Mouse (Mus musculus) lung, postnatal 0 days (tissue): ENCODE measurements around the gene Ltbp1. TPM values are rescaled to one million over a fixed set of nuclear protein-coding genes. Genes with fewer than 3 reads are reported as not detected.

Experiments
- ATAC-seq: fragments of 200-750 bp; cut with Nextera tagmentation; 2 replicates; pipeline ENCODE4 v1.8.0; 2017; ENCODE audit warnings: moderate library complexity
- DNase-seq: peaks from one replicate; pipeline ENCODE4 v3.0.0-alpha.2; 2016; ENCODE audit warnings: low spot score
- H3K27ac ChIP-seq: fragments of 300-500 bp; sonication (generic); 2 replicates; pipeline ENCODE4 v1.5.1; 2014; ENCODE audit warnings: antibody characterized with exemption, mild to moderate bottlenecking, low read length, mixed read lengths
- H3K27me3 ChIP-seq: fragments of 300-500 bp; sonication (generic); replicated peaks from 2 replicates; pipeline ENCODE4 v1.6.1; 2014; ENCODE audit warnings: low read length, mixed read lengths; ENCODE audit not compliant: insufficient read depth
- H3K36me3 ChIP-seq: fragments of 300-500 bp; sonication (generic); 2 replicates; pipeline ENCODE4 v1.6.1; 2014; ENCODE audit warnings: low read length, mixed read lengths; ENCODE audit not compliant: insufficient read depth
- H3K4me1 ChIP-seq: fragments of 300-500 bp; sonication (generic); 2 replicates; pipeline ENCODE4 v1.6.1; 2014; ENCODE audit warnings: antibody characterized with exemption, low read depth, low read length, mixed read lengths; ENCODE audit not compliant: insufficient read depth
- H3K4me2 ChIP-seq: fragments of 300-500 bp; sonication (generic); replicated peaks from 2 replicates; pipeline ENCODE4 v1.6.1; 2014; ENCODE audit warnings: low read depth, mild to moderate bottlenecking, low read length, moderate library complexity, mixed read lengths
- H3K4me3 ChIP-seq: fragments of 300-500 bp; sonication (generic); 2 replicates; pipeline ENCODE4 v1.5.1; 2014; ENCODE audit warnings: low read depth, low read length
- H3K9ac ChIP-seq: fragments of 300-500 bp; sonication (generic); replicated peaks from 2 replicates; pipeline ENCODE4 v1.6.1; 2014; ENCODE audit warnings: low read depth, mild to moderate bottlenecking
- H3K9me3 ChIP-seq: fragments of 300-500 bp; sonication (generic); 2 replicates; pipeline ENCODE4 v1.6.1; 2016; ENCODE audit warnings: low read length, mixed read lengths
- CTCF ChIP-seq: IDR thresholded peaks from 2 replicates; pipeline ENCODE4 v1.5.1; 2016; ENCODE audit warnings: antibody characterized with exemption, mild to moderate bottlenecking
- EP300 ChIP-seq: IDR thresholded peaks from 2 replicates; pipeline ENCODE4 v1.6.1; 2016; ENCODE audit warnings: antibody characterized with exemption, mild to moderate bottlenecking, control low read depth
- WGBS: fragments of 180-500 bp; shearing (Covaris S2); extraction: QIAGEN DNeasy Blood & Tissue Kit; methylation state at CpG from one replicate; pipeline ENCODE4 v1.1.7; 2014; 5-methylcytosine and 5-hydroxymethylcytosine counted together
- polyA plus RNA-seq: library from polyadenylated mRNA; unstranded; fragments of >200 nt; fragmentation: Nextera tagmentation; extraction: Ambion mirVana; gene quantifications from 2 replicates; pipeline ENCODE4 v1.2.1, GENCODE M21; 2015

Gene Ltbp1
- polyA plus RNA-seq, 1 experiment from 2014 or later: 27.1 TPM

GRCm38 (mm10) chr17:75143927-75144326 is 138.6 kb downstream of the Ltbp1 start:
- TF ChIP-seq EP300 (no peak), CTCF (no peak)
- Histone ChIP-seq H3K4me1 (no peaks in the 10 kb centered on the region), H3K9ac (no peak overlapping the region), H3K36me3 (no peaks in the 10 kb centered on the region), H3K9me3 (no peaks in the 10 kb centered on the region), H3K4me3 (no peak overlapping the region), H3K27me3 (no peaks in the 10 kb centered on the region), H3K4me2 (no peak overlapping the region), H3K27ac (no peak overlapping the region)
- DNase-seq (no peak), ATAC-seq (no peak)
- WGBS: 58% methylated on average over 6 of the region's 6 CpGs

- ATAC-seq: peak; percentile 54
- H3K27ac ChIP-seq: no peak overlapping the region
- peak; percentile 60 for DNase-seq
- no peaks in the 10 kb centered on the region for H3K9me3 ChIP-seq
- TF ChIP-seq EP300: peak; percentile 62; the same call in 1 of the 2 replicates
- no peak for TF ChIP-seq CTCF
- no peaks in the 10 kb centered on the region for H3K27me3 ChIP-seq
- H3K36me3 ChIP-seq: no peaks in the 10 kb centered on the region
- no peak overlapping the region for H3K9ac ChIP-seq
- no peak overlapping the region for H3K4me2 ChIP-seq
- no peaks in the 10 kb centered on the region for H3K4me1 ChIP-seq
- H3K4me3 ChIP-seq: no peak overlapping the region
- 57% methylated on average over 4 of the region's 4 CpGs for WGBS
These were observed 141.8 kb downstream of the Ltbp1 start for GRCm38 (mm10) chr17:75147218-75147617.

- Histone ChIP-seq H3K36me3 (no peaks in the 10 kb centered on the region), H3K27me3 (no peaks in the 10 kb centered on the region), H3K4me3 (no peak overlapping the region), H3K4me2 (no peak overlapping the region), H3K9me3 (no peaks in the 10 kb centered on the region), H3K9ac (no peak overlapping the region), H3K27ac (no peak overlapping the region), H3K4me1 (no peaks in the 10 kb centered on the region)
- TF ChIP-seq EP300: no peak
- TF ChIP-seq CTCF: no peak
- ATAC-seq (no peak), DNase-seq (no peak)
- WGBS: 77% methylated on average over 9 of the region's 9 CpGs
These were observed 146.4 kb downstream of the Ltbp1 start for GRCm38 (mm10) chr17:75151800-75152199.

GRCm38 (mm10) chr17:75153088-75153487 is 147.7 kb downstream of the Ltbp1 start:
- Histone ChIP-seq H3K4me2 (no peak overlapping the region), H3K27ac (no peak overlapping the region), H3K9me3 (no peaks in the 10 kb centered on the region), H3K27me3 (no peaks in the 10 kb centered on the region), H3K36me3 (no peaks in the 10 kb centered on the region), H3K4me1 (no peaks in the 10 kb centered on the region), H3K9ac (no peak overlapping the region), H3K4me3 (no peak overlapping the region)
- ATAC-seq: no peak
- WGBS: 56% methylated on average over 6 of the region's 6 CpGs
- TF ChIP-seq EP300 (no peak), CTCF (no peak)
- no peak for DNase-seq

GRCm38 (mm10) chr17:75158385-75158784 is 153.0 kb downstream of the Ltbp1 start:
- peak; percentile 26 for DNase-seq
- Histone ChIP-seq H3K9ac (no peak overlapping the region), H3K4me2 (no peak overlapping the region), H3K4me1 (no peaks in the 10 kb centered on the region), H3K27ac (no peak overlapping the region), H3K27me3 (no peaks in the 10 kb centered on the region), H3K9me3 (no peaks in the 10 kb centered on the region), H3K36me3 (no peaks in the 10 kb centered on the region), H3K4me3 (no peak overlapping the region)
- no peak for TF ChIP-seq EP300
- no peak for TF ChIP-seq CTCF
- 79% methylated on average over 6 of the region's 6 CpGs for WGBS
- ATAC-seq: no peak

- Histone ChIP-seq H3K4me3 (no peak overlapping the region), H3K9me3 (no peaks in the 10 kb centered on the region), H3K27me3 (no peaks in the 10 kb centered on the region), H3K4me2 (no peak overlapping the region), H3K36me3 (no peaks in the 10 kb centered on the region), H3K27ac (no peak overlapping the region), H3K4me1 (no peaks in the 10 kb centered on the region), H3K9ac (no peak overlapping the region)
- ATAC-seq: no peak
- DNase-seq: no peak
- TF ChIP-seq CTCF (no peak), EP300 (no peak)
- WGBS: 84% methylated on average over 8 of the region's 8 CpGs
These were observed 153.9 kb downstream of the Ltbp1 start for GRCm38 (mm10) chr17:75159066-75159787.
